Mouse (Mus musculus): ENCODE data around the gene Mblac2. TPM values are rescaled to one million over a fixed set of nuclear protein-coding genes. Genes with fewer than 3 reads are reported as not detected.
"Not testable (repeated sequence)": the region's sequence is repeated elsewhere in the genome, so short reads cannot be mapped to it uniquely, and the experiment has no call there.

The Mblac2 gene
- polyA plus RNA-seq, 1 experiment from 2014 or later: 52.1 TPM

DNA sequence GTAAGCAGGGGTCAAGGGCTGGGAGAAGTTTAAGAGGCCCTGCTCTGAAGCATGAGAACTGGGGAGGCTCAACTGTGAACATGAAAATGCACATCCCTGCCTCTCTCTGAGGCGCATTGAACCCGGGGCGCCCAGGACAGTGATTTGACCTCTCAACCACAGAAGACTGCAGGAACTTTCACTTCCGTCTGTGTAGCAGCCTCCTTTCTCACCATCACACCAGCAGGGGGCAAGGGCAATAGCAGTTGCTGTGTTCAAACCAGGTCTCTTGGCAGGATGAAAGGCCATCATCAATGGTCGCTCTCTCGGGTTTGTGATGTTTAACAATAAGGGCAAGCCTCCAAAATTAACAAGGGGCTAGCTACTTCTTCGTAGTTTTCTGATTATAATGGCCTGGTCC is 8.0 kb upstream of the Mblac2 start:
- Histone ChIP-seq H3K27ac (replicated peaks) (no peak overlapping the region), H3K4me2 (no peak overlapping the region), H3K27me3 (no peaks in the 10 kb centered on the region), H3K4me3 (no peak overlapping the region), H3K9ac (no peak overlapping the region), H3K9me3 (no peaks in the 10 kb centered on the region), H3K4me1 (replicated peaks) (no peaks in the 10 kb centered on the region), H3K36me3 (no peaks in the 10 kb centered on the region)
- 63% methylated on average over 7 of the region's 7 CpGs for WGBS
- ATAC-seq (ENCODE audit: low FRiP score, low read depth): no peak

- Histone ChIP-seq H3K27me3 (no peaks in the 10 kb centered on the region), H3K9me3 (no peaks in the 10 kb centered on the region), H3K4me3 (no peak overlapping the region), H3K36me3 (no peaks in the 10 kb centered on the region), H3K4me2 (no peak overlapping the region), H3K27ac (replicated peaks) (no peak overlapping the region), H3K4me1 (replicated peaks) (no peaks in the 10 kb centered on the region), H3K9ac (no peak overlapping the region)
- no peak for ATAC-seq (ENCODE audit: low FRiP score, low read depth)
- WGBS: 81% methylated on average over 9 of the region's 9 CpGs
Observed at GRCm38 (mm10) chr13:81703621-81704020, 7.5 kb upstream of the Mblac2 start.

DNA sequence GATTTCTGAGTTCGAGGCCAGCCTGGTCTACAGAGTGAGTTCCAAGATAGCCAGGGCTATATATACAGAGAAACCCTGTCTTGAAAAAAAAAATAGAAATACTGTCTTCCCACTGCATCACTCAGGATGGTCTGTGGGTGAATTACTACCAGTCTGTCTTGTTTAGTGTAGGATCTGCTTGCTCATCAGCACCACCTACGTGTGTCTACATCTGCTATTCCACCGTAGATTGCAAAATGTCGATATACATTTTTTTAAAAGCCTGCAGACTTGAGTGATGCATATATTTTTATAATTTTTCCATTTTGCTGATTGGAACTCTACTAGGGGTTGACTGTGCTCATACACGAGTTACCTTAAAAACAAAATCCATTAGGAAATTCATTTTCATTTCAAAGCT is 4.8 kb upstream of the Mblac2 start:
- no peak overlapping the region for H3K4me3 ChIP-seq
- no peak for ATAC-seq (ENCODE audit: low FRiP score, low read depth)
- H3K4me1 ChIP-seq (replicated peaks): peaks cover 5% of the 10 kb centered on the region
- H3K4me2 ChIP-seq: no peak overlapping the region
- 93% methylated on average over 5 of the region's 5 CpGs for whole genome bisulfite sequencing
- no peaks in the 10 kb centered on the region for H3K9me3 ChIP-seq
- H3K27ac ChIP-seq (replicated peaks): no peak overlapping the region
- H3K27me3 ChIP-seq: no peaks in the 10 kb centered on the region
- no peak overlapping the region for H3K9ac ChIP-seq
- no peaks in the 10 kb centered on the region for H3K36me3 ChIP-seq

DNA sequence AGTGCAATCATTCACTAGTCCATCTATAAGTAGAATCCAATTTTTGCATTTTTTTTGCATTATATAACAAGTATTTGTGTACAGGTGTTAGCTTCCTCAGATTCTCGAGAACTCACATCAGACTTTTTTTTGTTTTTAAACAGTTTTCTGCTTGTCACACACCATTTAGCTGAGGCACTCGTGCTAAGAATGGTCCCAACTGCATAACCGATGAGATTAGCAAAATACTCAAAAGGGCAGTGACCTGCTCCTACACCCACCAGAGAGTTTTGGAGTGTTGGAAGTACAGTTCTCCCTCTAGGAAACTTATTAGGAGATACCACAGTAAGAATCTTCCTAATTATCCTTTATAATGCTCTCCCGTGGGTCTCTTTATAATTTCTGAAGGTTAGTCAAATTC is 1.3 kb upstream of the Mblac2 start:
- H3K4me2 ChIP-seq: peak overlapping the region; percentile 93
- H3K27me3 ChIP-seq: no peaks in the 10 kb centered on the region
- ATAC-seq (ENCODE audit: low FRiP score, low read depth): no peak
- H3K9me3 ChIP-seq: no peaks in the 10 kb centered on the region
- H3K36me3 ChIP-seq: no peaks in the 10 kb centered on the region
- H3K27ac ChIP-seq (replicated peaks): no peak overlapping the region
- peak overlapping the region; percentile 79 for H3K4me3 ChIP-seq
- 32% methylated on average over 4 of the region's 4 CpGs for WGBS
- peaks cover 18% of the 10 kb centered on the region for H3K4me1 ChIP-seq (replicated peaks)
- no peak overlapping the region for H3K9ac ChIP-seq

DNA sequence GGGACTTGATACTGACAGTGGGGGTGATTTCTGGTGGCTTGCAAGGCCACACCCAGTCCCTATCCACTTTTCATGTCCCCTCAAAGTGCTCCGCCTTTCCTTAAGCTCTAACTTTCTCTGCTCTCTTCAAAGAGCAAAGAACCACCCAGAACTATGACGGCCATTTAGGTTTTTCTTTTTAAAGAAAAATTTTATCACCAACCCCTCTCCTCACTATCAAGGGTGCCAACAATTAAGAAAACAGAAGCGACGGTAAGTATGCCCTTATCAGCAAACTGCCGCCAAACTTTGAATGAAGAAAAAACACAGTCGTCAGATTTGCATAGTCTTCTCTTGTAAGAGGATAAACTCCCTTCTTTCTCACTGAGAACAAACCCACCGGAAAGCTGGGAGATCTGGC is 875 bp upstream of the Mblac2 start:
- no peak for ATAC-seq (ENCODE audit: low FRiP score, low read depth)
- H3K9me3 ChIP-seq: no peaks in the 10 kb centered on the region
- peak overlapping the region; percentile 79 for H3K4me3 ChIP-seq
- no peak overlapping the region for H3K27ac ChIP-seq (replicated peaks)
- peak overlapping the region; percentile 78 for H3K9ac ChIP-seq
- H3K36me3 ChIP-seq: no peaks in the 10 kb centered on the region
- no peaks in the 10 kb centered on the region for H3K27me3 ChIP-seq
- H3K4me1 ChIP-seq (replicated peaks): peaks cover 18% of the 10 kb centered on the region
- H3K4me2 ChIP-seq: peak overlapping the region; percentile 93
- 1% methylated on average over 7 of the region's 7 CpGs for WGBS

DNA sequence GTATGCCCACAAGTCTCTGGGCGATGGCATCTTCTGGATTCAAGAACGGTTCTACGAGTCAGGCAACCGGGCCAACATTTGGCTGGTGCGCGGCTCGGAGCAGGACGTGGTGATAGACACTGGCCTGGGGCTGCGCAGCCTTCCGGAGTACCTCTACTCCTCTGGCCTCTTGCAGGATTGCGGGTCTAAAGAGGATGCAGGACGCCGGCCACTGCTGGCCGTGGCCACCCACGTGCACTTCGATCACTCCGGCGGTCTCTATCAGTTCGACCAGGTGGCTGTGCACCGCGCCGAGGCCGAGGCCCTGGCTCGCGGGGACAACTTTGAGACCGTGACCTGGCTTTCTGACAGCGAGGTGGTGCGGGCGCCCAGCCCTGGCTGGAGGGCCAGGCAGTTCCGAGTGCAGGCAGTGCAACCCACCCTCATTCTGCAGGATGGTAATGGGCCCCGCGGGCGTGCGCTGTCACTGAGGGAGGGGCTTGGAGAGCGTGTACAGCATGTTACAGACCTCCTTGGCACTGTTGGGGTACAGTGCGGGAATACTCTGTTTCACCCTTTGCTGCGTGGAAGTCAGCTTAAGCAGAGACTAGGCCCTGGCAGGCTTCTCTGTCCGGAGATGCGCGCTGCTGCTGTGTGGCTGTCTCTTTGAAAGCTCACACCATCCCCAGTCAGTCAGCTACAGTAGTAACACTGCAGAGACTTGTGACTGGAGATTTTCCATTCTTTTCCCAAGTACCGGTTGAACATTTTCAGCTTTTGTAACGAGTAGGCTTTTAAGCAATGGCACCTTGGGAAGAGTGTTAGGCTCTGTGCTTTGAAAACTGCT is 618 bp downstream of the Mblac2 start:
- peak overlapping the region; percentile 94 for H3K27ac ChIP-seq (replicated peaks)
- peaks cover 18% of the 10 kb centered on the region for H3K4me1 ChIP-seq (replicated peaks)
- H3K36me3 ChIP-seq: no peaks in the 10 kb centered on the region
- peak overlapping the region; percentile 78 for H3K9ac ChIP-seq
- WGBS: under 1% methylated on average over 42 of the region's 42 CpGs
- H3K4me3 ChIP-seq: peak overlapping the region; percentile 79
- no peaks in the 10 kb centered on the region for H3K9me3 ChIP-seq
- no peaks in the 10 kb centered on the region for H3K27me3 ChIP-seq
- ATAC-seq (ENCODE audit: low FRiP score, low read depth): peak; percentile 65
- H3K4me2 ChIP-seq: peak overlapping the region; percentile 93

DNA sequence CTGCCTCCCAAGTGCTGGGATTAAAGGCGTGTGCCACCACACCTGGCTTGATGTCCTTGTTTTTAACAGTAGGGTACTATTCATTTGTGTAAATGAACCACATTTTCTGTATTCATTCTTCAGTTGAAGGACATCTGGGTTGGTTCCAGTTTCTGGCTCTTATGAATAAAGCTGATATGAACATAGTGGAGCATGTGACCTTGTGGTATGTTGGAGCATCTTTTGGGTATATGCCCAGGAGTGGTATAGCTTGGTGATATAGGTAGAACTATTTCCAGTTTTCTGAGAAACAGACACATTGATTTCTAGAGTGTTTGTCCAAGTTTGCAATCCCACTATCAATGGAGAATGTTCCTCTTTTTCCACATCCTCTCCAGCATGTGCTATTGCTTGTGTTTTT is 2.8 kb downstream of the Mblac2 start:
- Histone ChIP-seq H3K4me1 (replicated peaks) (peaks cover 18% of the 10 kb centered on the region), H3K27me3 (no peaks in the 10 kb centered on the region), H3K9me3 (no peaks in the 10 kb centered on the region), H3K27ac (replicated peaks) (no peak overlapping the region), H3K36me3 (no peaks in the 10 kb centered on the region), H3K4me2 (no peak overlapping the region), H3K9ac (no peak overlapping the region), H3K4me3 (no peak overlapping the region)
- no peak for ATAC-seq (ENCODE audit: low FRiP score, low read depth)
- WGBS: 97% methylated on average over 1 of the region's 1 CpGs

DNA sequence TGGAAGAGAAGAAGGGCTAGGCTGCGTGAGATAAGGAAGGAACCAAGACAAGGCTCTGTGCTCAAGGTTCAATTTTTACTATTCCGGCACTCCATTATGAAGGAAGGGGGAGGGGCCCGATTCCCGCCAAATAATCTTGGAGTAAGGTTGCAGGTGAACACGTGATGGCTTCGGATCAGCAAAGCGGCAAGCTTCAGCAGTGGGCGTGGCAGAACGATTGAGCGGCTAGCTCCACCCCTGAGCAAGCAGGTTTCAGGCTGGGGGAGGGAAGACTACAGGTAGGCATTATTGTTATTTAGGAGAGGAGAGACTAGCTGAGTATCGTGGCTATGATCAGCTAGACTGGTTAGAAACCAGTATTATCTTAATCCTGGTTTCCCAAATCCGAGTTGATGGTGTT is 17.0 kb downstream of the Mblac2 start:
- not testable (repeated sequence) for H3K4me1 ChIP-seq (replicated peaks); H3K27ac ChIP-seq (replicated peaks); H3K4me2 ChIP-seq; H3K36me3 ChIP-seq; H3K9ac ChIP-seq; H3K9me3 ChIP-seq; H3K27me3 ChIP-seq; H3K4me3 ChIP-seq
- 59% methylated on average over 12 of the region's 12 CpGs for WGBS
- peak; percentile 19; the same call in 1 of the 2 replicates for ATAC-seq (ENCODE audit: low FRiP score, low read depth)

- no peaks in the 10 kb centered on the region for H3K4me1 ChIP-seq (replicated peaks)
- no peak overlapping the region for H3K4me2 ChIP-seq
- no peak overlapping the region for H3K27ac ChIP-seq (replicated peaks)
- ATAC-seq (ENCODE audit: low FRiP score, low read depth): no peak; the same call in 1 of the 2 replicates
- no peaks in the 10 kb centered on the region for H3K36me3 ChIP-seq
- no peaks in the 10 kb centered on the region for H3K9me3 ChIP-seq
- H3K9ac ChIP-seq: no peak overlapping the region
- no peaks in the 10 kb centered on the region for H3K27me3 ChIP-seq
- no peak overlapping the region for H3K4me3 ChIP-seq
- 56% methylated on average over 4 of the region's 4 CpGs for WGBS
Observed at GRCm38 (mm10) chr13:81729102-81729501, 18.0 kb downstream of the Mblac2 start.

DNA sequence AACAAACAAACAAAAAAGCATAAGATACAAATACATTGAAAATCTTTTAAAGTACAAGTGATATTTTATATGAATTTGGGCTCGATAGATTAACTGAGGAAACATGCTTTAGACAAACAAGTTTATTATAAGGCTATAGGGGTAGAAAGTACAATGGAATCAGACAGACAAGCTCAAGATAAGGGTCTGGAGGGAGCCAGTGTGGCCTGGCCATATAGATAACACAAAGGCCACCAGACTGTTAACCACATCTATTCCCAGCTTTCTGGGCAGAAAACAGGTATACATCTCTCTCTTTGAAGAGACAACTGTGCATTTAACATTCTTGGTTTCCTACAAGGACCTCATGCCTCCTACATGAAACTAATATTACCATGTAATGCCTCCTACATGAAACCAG is 19.2 kb downstream of the Mblac2 start:
- H3K27me3 ChIP-seq: no peaks in the 10 kb centered on the region
- 94% methylated on average over 1 of the region's 1 CpGs for WGBS
- H3K4me1 ChIP-seq (replicated peaks): no peaks in the 10 kb centered on the region
- no peak overlapping the region for H3K4me2 ChIP-seq
- no peaks in the 10 kb centered on the region for H3K36me3 ChIP-seq
- no peak for ATAC-seq (ENCODE audit: low FRiP score, low read depth)
- no peak overlapping the region for H3K4me3 ChIP-seq
- no peak overlapping the region for H3K9ac ChIP-seq
- no peaks in the 10 kb centered on the region for H3K9me3 ChIP-seq
- H3K27ac ChIP-seq (replicated peaks): no peak overlapping the region

DNA sequence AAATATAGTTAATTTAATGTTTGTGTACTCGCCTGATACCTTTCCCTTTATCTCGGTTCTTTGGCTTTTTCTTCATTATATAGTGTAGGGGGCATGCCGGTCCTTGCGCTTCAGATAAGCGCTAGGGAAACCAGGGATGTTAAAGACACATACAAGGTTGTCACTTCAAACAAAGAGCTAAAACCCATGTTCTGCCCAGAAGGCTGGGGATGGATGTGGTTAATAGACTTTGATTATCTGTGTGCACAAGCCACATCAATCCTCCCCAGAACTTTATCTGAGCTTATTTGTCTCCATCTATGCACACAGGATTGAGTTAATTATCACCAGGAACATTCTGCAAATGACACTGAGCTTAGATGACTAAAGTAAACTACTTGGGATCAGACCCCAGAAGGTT is 25.5 kb downstream of the Mblac2 start:
- WGBS: 94% methylated on average over 5 of the region's 5 CpGs

GRCm38 (mm10) chr13:81740898-81741297 is 29.8 kb downstream of the Mblac2 start:
- WGBS: 53% methylated on average over 3 of the region's 3 CpGs
- H3K4me1 ChIP-seq (replicated peaks): no peaks in the 10 kb centered on the region
- no peak overlapping the region for H3K27ac ChIP-seq (replicated peaks)
- H3K27me3 ChIP-seq: no peaks in the 10 kb centered on the region
- no peaks in the 10 kb centered on the region for H3K9me3 ChIP-seq
- ATAC-seq (ENCODE audit: low FRiP score, low read depth): no peak
- no peaks in the 10 kb centered on the region for H3K36me3 ChIP-seq
- no peak overlapping the region for H3K4me2 ChIP-seq
- no peak overlapping the region for H3K9ac ChIP-seq
- no peak overlapping the region for H3K4me3 ChIP-seq

More for the DNA sequence above, 25.5 kb downstream of the Mblac2 start:
- H3K9ac ChIP-seq: no peak overlapping the region
- H3K27me3 ChIP-seq: no peaks in the 10 kb centered on the region
- no peak overlapping the region for H3K4me3 ChIP-seq
- H3K27ac ChIP-seq (replicated peaks): no peak overlapping the region
- H3K9me3 ChIP-seq: no peaks in the 10 kb centered on the region
- no peaks in the 10 kb centered on the region for H3K36me3 ChIP-seq
- H3K4me1 ChIP-seq (replicated peaks): no peaks in the 10 kb centered on the region
- ATAC-seq (ENCODE audit: low FRiP score, low read depth): no peak
- no peak overlapping the region for H3K4me2 ChIP-seq

Measured in hindbrain, embryonic 15.5 days (tissue).